In the genomic region with DNA sequence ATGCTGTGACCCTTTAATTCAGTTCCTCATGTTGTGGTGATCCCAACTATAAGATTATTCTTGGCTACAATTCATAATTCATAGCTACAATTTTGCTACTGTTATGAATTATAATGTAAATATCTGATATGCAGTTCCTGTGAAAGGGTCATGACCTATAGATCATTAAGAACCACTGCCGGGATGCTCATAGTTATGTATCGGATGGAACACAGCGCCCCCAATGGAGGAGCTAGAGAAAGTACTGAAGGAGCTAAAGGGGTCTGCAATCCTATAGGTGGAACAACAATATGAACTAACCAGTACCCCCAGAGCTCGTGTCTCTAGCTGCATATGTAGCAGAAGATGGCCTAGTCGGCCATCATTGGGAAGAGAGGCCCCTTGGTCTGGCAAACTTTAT, we compare ENCODE assay signal across 8 mouse cellular contexts. TPM values are rescaled to one million over a fixed set of nuclear protein-coding genes. Genes with fewer than 3 reads are reported as not detected.
DNase-seq lines count a peak whose midpoint lies in the region; ATAC-seq and TF ChIP-seq lines count a peak whose summit lies in the region.
"Not testable (repeated sequence)": the region's sequence is repeated elsewhere in the genome, so short reads cannot be mapped to it uniquely, and the experiment has no call there.

No protein-coding gene starts in this region.

- H3K9me3 ChIP-seq in CH12.LX (replicated peaks; ENCODE audit: low read length); MEL (replicated peaks; ENCODE audit: insufficient read depth, low read length); intestine, postnatal 0 days (ENCODE audit: control insufficient read depth); lung, embryonic 14.5 days (ENCODE audit: low read depth, low read length): not testable (repeated sequence)

- not testable (repeated sequence) for H3K4me3 ChIP-seq in CH12.LX (replicated peaks in 1 of 3; ENCODE audit: low read depth in 2 of 3, low read length in 2 of 3, poor library complexity in 1 of 3); MEL (ENCODE audit: control insufficient read depth in 1 of 2, insufficient read depth in 1 of 2, low read depth in 2 of 2, low read length in 2 of 2); intestine, postnatal 0 days (ENCODE audit: low read depth, low read length); lung, embryonic 14.5 days (ENCODE audit: low read depth, low read length); thymus, adult 2 months (ENCODE audit: control insufficient read depth, insufficient read depth, low read length)

- H3K4me2 ChIP-seq in CH12.LX (ENCODE audit: insufficient read depth, low read depth, poor library complexity, severe bottlenecking); intestine, postnatal 0 days (replicated peaks; ENCODE audit: low read depth); lung, embryonic 14.5 days: not testable (repeated sequence)

- H3K4me1 ChIP-seq in CH12.LX (ENCODE audit: control insufficient read depth in 1 of 2, insufficient read depth in 2 of 2) (peaks cover 9 to 22% of the 10 kb centered on the region in 2 experiments; a peak in 3 of 4 replicates), MEL (ENCODE audit: control insufficient read depth in 1 of 2, insufficient read depth in 2 of 2, low read length in 2 of 2) (peaks cover 13 to 32% of the 10 kb centered on the region in 2 experiments)
- not testable (repeated sequence) for H3K4me1 ChIP-seq in intestine, postnatal 0 days (replicated peaks; ENCODE audit: control insufficient read depth, insufficient read depth, low read length); lung, embryonic 14.5 days (ENCODE audit: insufficient read depth); thymus, adult 2 months (replicated peaks; ENCODE audit: control insufficient read depth, insufficient read depth, low read length)

- not testable (repeated sequence) for TF ChIP-seq POLR2A in CH12.LX (IDR thresholded peaks at IDR 0.05; ENCODE audit: low read depth, low read length); MEL (IDR thresholded peaks at IDR 0.05; ENCODE audit: control insufficient read depth in 1 of 2, insufficient read depth in 1 of 2, low read depth in 1 of 2, low read length in 2 of 2, poor library complexity in 1 of 2); thymus, adult 2 months (IDR thresholded peaks at IDR 0.05; ENCODE audit: control insufficient read depth, extremely low read depth, insufficient read depth, low read length, poor library complexity)

- H3K36me3 ChIP-seq in CH12.LX (replicated peaks in 1 of 2; ENCODE audit: control insufficient read depth in 1 of 2, insufficient read depth in 1 of 2, low read length in 1 of 2); intestine, postnatal 0 days (ENCODE audit: control insufficient read depth, insufficient read depth); lung, embryonic 14.5 days (ENCODE audit: insufficient read depth); thymus, adult 2 months (ENCODE audit: control insufficient read depth, insufficient read depth, low read length): not testable (repeated sequence)
- peaks cover 0 to 26% of the 10 kb centered on the region in 2 experiments; a peak in 2 of 4 replicates for H3K36me3 ChIP-seq in MEL (ENCODE audit: control insufficient read depth in 1 of 2, insufficient read depth in 2 of 2, low read length in 2 of 2)

- ATAC-seq in intestine, postnatal 0 days; lung, embryonic 14.5 days (ENCODE audit: insufficient read depth): not testable (repeated sequence)

- in situ Hi-C loops in CH12.LX (cut with MboI; ENCODE audit: low pct_ligation_motif_present, low pct_unique_long_range_greater_than_20kb, low sequenced_read_pairs), result not testable (repeated sequence)

- 63% methylated on average over 5 of the region's 5 CpGs for WGBS in intestine, postnatal 0 days
- 60% methylated on average over 5 of the region's 5 CpGs for WGBS in lung, embryonic 14.5 days
- 85% methylated on average over 5 of the region's 5 CpGs for WGBS in thymus, adult 2 months

- peak; percentile 19 for TF ChIP-seq RAD21 in CH12.LX (IDR thresholded peaks at IDR 0.05; ENCODE audit: low read depth, low read length)
- not testable (repeated sequence) for TF ChIP-seq RAD21 in MEL (IDR thresholded peaks at IDR 0.05; ENCODE audit: low read depth, low read length)

- DNase-seq in CH12.LX (ENCODE audit: extremely low read depth); lung, embryonic 14.5 days: not testable (repeated sequence)
- peak; percentile 19 for DNase-seq in MEL (ENCODE audit: low read depth, low spot score)
- peak; percentile 8 for DNase-seq in adrenal gland, postnatal 25 days
- DNase-seq in retina, postnatal 1 day, result peak; percentile 28
- peak; percentile 6 for DNase-seq in thymus, adult 2 months
- peak; percentile 52 for DNase-seq in thymus, postnatal 4 days

- H3K79me2 ChIP-seq in CH12.LX (replicated peaks; ENCODE audit: control insufficient read depth, extremely low read depth, insufficient read depth, poor library complexity, severe bottlenecking); MEL (ENCODE audit: control insufficient read depth, insufficient read depth, low read length, poor library complexity): not testable (repeated sequence)

- not testable (repeated sequence) for H3K27me3 ChIP-seq in CH12.LX (replicated peaks); MEL (ENCODE audit: control insufficient read depth in 1 of 2, insufficient read depth in 2 of 2, low read length in 2 of 2); intestine, postnatal 0 days (replicated peaks; ENCODE audit: control insufficient read depth, insufficient read depth, low read length); lung, embryonic 14.5 days (ENCODE audit: insufficient read depth, low read length); thymus, adult 2 months (ENCODE audit: control insufficient read depth, insufficient read depth, low read length)

- H3K9ac ChIP-seq in CH12.LX (ENCODE audit: insufficient read depth, low read depth); MEL (ENCODE audit: control insufficient read depth, low read depth, low read length, poor library complexity, severe bottlenecking); intestine, postnatal 0 days (ENCODE audit: low read depth, low read length); lung, embryonic 14.5 days: not testable (repeated sequence)

- not testable (repeated sequence) for H3K27ac ChIP-seq in CH12.LX (ENCODE audit: insufficient read depth, low read depth); MEL (ENCODE audit: control insufficient read depth, low read depth, low read length); intestine, postnatal 0 days (ENCODE audit: low read depth, low read length); lung, embryonic 14.5 days (ENCODE audit: low read depth); thymus, adult 2 months (ENCODE audit: control insufficient read depth, insufficient read depth, low read length)

- not testable (repeated sequence) for TF ChIP-seq EP300 in CH12.LX (IDR thresholded peaks at IDR 0.05; ENCODE audit: low read length); MEL (IDR thresholded peaks at IDR 0.05; ENCODE audit: low read depth in 1 of 2, low read length in 2 of 2)

- peak in 1 of 2 experiments; percentile 40; a peak in 2 of 4 replicates for TF ChIP-seq CTCF in CH12.LX (conservative IDR thresholded peaks at IDR 0.05 in 1 of 2, IDR thresholded peaks at IDR 0.05 in 1 of 2; ENCODE audit: low read depth in 2 of 2, low read length in 2 of 2)
- peak in 2 of 3 experiments; percentile 12 to 21; a peak in 1 of 6 replicates for TF ChIP-seq CTCF in MEL (IDR thresholded peaks at IDR 0.05 in 2 of 3, conservative IDR thresholded peaks at IDR 0.05 in 1 of 3; ENCODE audit: control insufficient read depth in 1 of 3, insufficient read depth in 1 of 3, low read depth in 2 of 3, low read length in 3 of 3, poor library complexity in 1 of 3, severe bottlenecking in 1 of 3)
- 0 out of 2 replicates have a peak, but pooled peaks have one; percentile 2 for TF ChIP-seq CTCF in intestine, postnatal 0 days (IDR thresholded peaks at IDR 0.05; ENCODE audit: low read depth)
- 0 out of 2 replicates have a peak, but pooled peaks have one; percentile 11 for TF ChIP-seq CTCF in lung, embryonic 14.5 days (IDR thresholded peaks at IDR 0.05; ENCODE audit: low read depth)
- not testable (repeated sequence) for TF ChIP-seq CTCF in thymus, adult 2 months (IDR thresholded peaks at IDR 0.05; ENCODE audit: borderline replicate concordance, control insufficient read depth, extremely low read depth, insufficient read depth, low read length, poor library complexity)

- dilution Hi-C loops in CH12.LX (cut with MboI; ENCODE audit: extremely low pct_ligation_motif_present, extremely low pct_unique_long_range_greater_than_20kb, low sequenced_read_pairs), result not testable (repeated sequence)

RNA-seq across cellular contexts. Expression of gene Nap1l1, which starts 23.4 kb away (rescaled TPM):
- total RNA-seq in CH12.LX (2012; rRNA removed) (196 and 231 TPM in 2 replicates), CH12.LX (2014; rRNA removed) (360 and 392 TPM in 2 replicates), MEL (2012; rRNA removed) (183 and 220 TPM in 2 replicates)
- polyA plus RNA-seq in CH12.LX (2012; ENCODE audit: insufficient read length, low read depth) (1,279 and 1,342 TPM in 2 replicates), MEL (2012; ENCODE audit: insufficient read depth in 1 of 2, insufficient read length in 2 of 2, low read depth in 1 of 2, low replicate concordance in 2 of 2, missing spikeins in 1 of 2) (100 to 1,000 TPM; 296 to 591 TPM)
- total RNA-seq in adrenal gland, postnatal 25 days (2021), result 150 and 162 TPM in 2 replicates
- 62.1 and 64.2 TPM in 2 replicates for polyA plus RNA-seq in intestine, postnatal 0 days (2015; fragmentation: Nextera tagmentation; extraction: Ambion mirVana)
- polyA plus RNA-seq in lung, embryonic 14.5 days (2014; fragmentation: Nextera tagmentation; extraction: Ambion mirVana), result 301 and 316 TPM in 2 replicates
- 20.0 and 23.3 TPM in 2 replicates for polyA plus RNA-seq in thymus, adult 2 months (2012; rRNA removed)

RNA-seq across cellular contexts. Expression of gene Phlda1, which starts 56.4 kb away (rescaled TPM):
- total RNA-seq in CH12.LX (2012; rRNA removed) (1.9 and 2.5 TPM in 2 replicates), CH12.LX (2014; rRNA removed) (0.99 and 2.1 TPM in 2 replicates), MEL (2012; rRNA removed) (0.27 and 0.39 TPM in 2 replicates)
- polyA plus RNA-seq in CH12.LX (2012; ENCODE audit: insufficient read length, low read depth) (7.0 and 11.6 TPM in 2 replicates), MEL (2012; ENCODE audit: insufficient read depth in 1 of 2, insufficient read length in 2 of 2, low read depth in 1 of 2, low replicate concordance in 2 of 2, missing spikeins in 1 of 2) (1 to 10 TPM in 1 of 2 experiments, not detected in 1; 3.4 TPM)
- 66.2 and 75.2 TPM in 2 replicates for total RNA-seq in adrenal gland, postnatal 25 days (2021)
- 21.0 and 21.4 TPM in 2 replicates for polyA plus RNA-seq in intestine, postnatal 0 days (2015; fragmentation: Nextera tagmentation; extraction: Ambion mirVana)
- 134 and 137 TPM in 2 replicates for polyA plus RNA-seq in lung, embryonic 14.5 days (2014; fragmentation: Nextera tagmentation; extraction: Ambion mirVana)
- polyA plus RNA-seq in thymus, adult 2 months (2012; rRNA removed), result 14.3 and 24.9 TPM in 2 replicates
